Mouse (Mus musculus) megakaryocyte, embryonic 14.5 days (primary cell): ENCODE results near the gene Ntn4. TPM values are rescaled to one million over a fixed set of nuclear protein-coding genes. Genes with fewer than 3 reads are reported as not detected.

Source experiments
- H3K27me3 ChIP-seq: replicated peaks from 2 replicates; pipeline ENCODE3; 2012; ENCODE audit warnings: inconsistent platforms
- H3K36me3 ChIP-seq: replicated peaks from 2 replicates; pipeline ENCODE3; 2012; ENCODE audit warnings: low read length, inconsistent platforms, mixed read lengths
- H3K4me1 ChIP-seq: 2 replicates; pipeline ENCODE4 v1.6.1; 2012; ENCODE audit warnings: inconsistent platforms
- H3K4me3 ChIP-seq: replicated peaks from 2 replicates; pipeline ENCODE3; 2012; ENCODE audit warnings: moderate library complexity, mild to moderate bottlenecking, inconsistent platforms
- H3K9me3 ChIP-seq: 2 replicates; pipeline ENCODE4 v1.6.1; 2012; ENCODE audit warnings: inconsistent platforms
- FLI1 ChIP-seq: IDR thresholded peaks from 2 replicates; pipeline ENCODE4 v1.6.1; 2012; ENCODE audit warnings: low read length, inconsistent platforms, mixed read lengths
- GATA1 ChIP-seq: IDR thresholded peaks from 3 replicates; pipeline ENCODE4 v1.6.1; 2012; ENCODE audit warnings: mixed read lengths, low read length, inconsistent platforms, borderline replicate concordance
- polyA plus RNA-seq: library from polyadenylated mRNA; stranded (reverse); fragments of >175 nt; gene quantifications from 2 replicates; pipeline ENCODE4 v1.2.3, GENCODE M21; 2012; ENCODE audit warnings: low replicate concordance; ENCODE audit not compliant: insufficient read depth

Gene Ntn4
- polyA plus RNA-seq, 1 experiment = 0.22 TPM

DNA sequence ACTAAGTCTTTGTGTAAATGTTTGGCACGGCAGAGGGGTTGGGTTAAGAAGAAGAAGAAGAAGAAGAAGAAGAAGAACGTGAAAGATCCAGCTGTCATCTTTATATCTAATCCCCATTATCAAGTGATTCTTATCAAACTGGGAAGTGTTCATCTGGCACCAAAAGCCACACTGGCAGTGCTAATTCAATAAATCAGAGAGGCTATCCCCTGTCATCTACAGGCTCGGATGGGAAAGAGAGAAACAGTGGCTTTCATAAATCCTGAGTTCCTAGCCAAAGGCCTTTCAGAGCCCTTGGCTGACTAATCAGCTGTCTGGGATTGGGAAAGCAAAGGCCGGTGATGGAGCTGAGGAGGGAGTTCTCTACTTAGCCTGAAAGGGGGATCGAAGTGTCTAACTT lies 126.8 kb downstream of the Ntn4 start:
- peaks cover 9% of the 10 kb centered on the region for H3K27me3 ChIP-seq
- peaks cover 6% of the 10 kb centered on the region; the same call in 1 of the 2 replicates for H3K4me1 ChIP-seq
- H3K9me3 ChIP-seq = peaks cover 9% of the 10 kb centered on the region
- TF ChIP-seq GATA1 (no peak), FLI1 (no peak)
- H3K4me3 ChIP-seq = no peak overlapping the region
- H3K36me3 ChIP-seq = no peaks in the 10 kb centered on the region

DNA sequence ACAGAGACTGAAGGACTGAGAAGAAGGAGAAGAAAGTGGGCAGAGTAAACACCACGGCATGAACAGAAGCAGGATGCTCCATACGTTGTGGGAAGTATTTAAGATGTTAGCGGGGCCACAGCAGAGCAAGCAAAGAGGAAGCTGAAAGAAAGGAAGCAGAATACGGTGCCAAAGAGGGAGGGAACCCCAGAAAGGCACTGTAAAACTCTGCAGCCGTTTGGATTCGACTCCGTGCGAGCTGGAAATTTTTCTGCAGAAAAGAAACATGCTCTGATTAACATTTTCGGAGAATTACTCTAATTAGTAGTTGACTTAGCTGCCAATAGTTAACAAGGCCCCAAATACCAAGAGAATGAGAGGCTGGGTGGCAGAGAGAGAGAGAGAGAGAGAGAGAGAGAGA lies 127.7 kb downstream of the Ntn4 start:
- H3K27me3 ChIP-seq = peaks cover 13% of the 10 kb centered on the region
- H3K9me3 ChIP-seq = peaks cover 9% of the 10 kb centered on the region
- H3K4me1 ChIP-seq = peaks cover 6% of the 10 kb centered on the region; the same call in 1 of the 2 replicates
- no peaks in the 10 kb centered on the region for H3K36me3 ChIP-seq
- peak overlapping the region; percentile 38 for H3K4me3 ChIP-seq
- no peak for TF ChIP-seq GATA1
- TF ChIP-seq FLI1 = no peak

DNA sequence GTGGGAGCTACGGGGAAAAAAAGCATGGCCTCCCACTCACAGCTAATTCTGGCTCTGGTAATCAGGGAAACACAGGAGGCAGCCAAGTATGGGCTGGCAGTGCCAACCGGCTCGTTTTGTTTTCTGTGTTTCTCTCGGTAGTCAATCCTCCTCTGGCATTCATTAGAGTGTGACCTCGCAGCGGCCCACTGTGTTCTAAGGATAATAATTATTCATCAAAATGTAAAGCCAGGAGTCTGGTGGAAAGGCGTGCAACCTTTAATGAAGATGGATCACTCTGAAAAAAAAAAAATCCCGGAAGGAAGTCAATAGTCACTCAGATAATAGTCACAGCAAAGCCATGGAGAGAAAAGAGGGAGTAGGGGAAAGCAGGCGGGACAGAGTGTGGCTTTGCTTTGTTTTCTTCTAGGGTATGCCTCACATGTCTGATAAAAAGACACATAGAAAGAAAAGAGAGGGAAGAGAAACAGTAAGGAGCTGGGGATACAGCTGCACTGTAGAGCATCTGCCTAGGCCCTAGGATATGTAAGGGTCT lies 131.5 kb downstream of the Ntn4 start:
- peaks cover 9% of the 10 kb centered on the region for H3K9me3 ChIP-seq
- no peak for TF ChIP-seq FLI1
- TF ChIP-seq GATA1 = no peak

DNA sequence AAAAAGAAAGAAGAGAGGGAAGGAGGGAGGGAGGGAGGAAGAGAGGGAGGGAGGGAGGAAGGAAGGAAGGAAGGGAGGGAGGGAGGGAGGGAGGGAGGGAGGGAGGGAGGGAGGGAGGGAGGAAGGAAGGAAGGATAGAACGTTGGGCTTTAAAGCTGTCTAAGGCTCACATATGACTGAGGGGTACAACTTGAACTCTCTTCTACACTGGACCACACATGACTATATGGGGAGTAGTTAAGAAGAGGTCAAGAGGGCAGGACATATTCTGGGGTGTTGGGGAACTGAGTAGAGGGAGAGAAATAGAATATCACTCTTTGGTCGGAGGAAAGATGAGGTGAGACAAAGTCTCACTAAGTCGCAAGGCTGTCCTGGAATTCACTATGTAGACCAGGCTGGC lies 132.0 kb downstream of the Ntn4 start:
- no peak for TF ChIP-seq FLI1
- no peak for TF ChIP-seq GATA1
- H3K27me3 ChIP-seq = peaks cover 12% of the 10 kb centered on the region
- H3K36me3 ChIP-seq = no peaks in the 10 kb centered on the region
- peaks cover 12% of the 10 kb centered on the region; the same call in 1 of the 2 replicates for H3K4me1 ChIP-seq
- H3K9me3 ChIP-seq = peaks cover 9% of the 10 kb centered on the region
- no peak overlapping the region for H3K4me3 ChIP-seq

More for the DNA sequence above, 131.5 kb downstream of the Ntn4 start:
- peaks cover 8% of the 10 kb centered on the region; the same call in 1 of the 2 replicates for H3K4me1 ChIP-seq
- no peaks in the 10 kb centered on the region for H3K36me3 ChIP-seq
- peaks cover 12% of the 10 kb centered on the region for H3K27me3 ChIP-seq
- no peak overlapping the region for H3K4me3 ChIP-seq

DNA sequence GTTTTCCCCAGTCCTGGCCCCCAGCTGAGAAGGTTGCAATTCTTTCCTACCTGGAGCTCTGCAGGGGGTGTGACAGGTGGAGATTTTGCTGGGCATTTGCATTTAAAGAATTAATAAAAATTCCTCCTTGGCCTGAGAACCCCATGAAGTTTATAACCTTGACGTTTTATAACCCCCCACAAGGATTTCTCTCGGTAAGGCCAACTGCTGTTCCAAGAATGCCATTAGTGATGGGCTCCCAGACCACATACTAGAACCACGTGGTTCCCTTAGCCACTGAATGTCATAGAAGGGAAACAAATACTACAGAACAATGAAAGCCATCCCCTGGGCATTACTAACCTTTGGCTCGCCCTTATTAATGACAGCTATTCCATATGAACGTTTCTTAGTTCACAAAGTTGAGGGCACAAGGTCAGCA lies 136.3 kb downstream of the Ntn4 start:
- no peak overlapping the region for H3K4me3 ChIP-seq
- no peaks in the 10 kb centered on the region for H3K9me3 ChIP-seq
- no peaks in the 10 kb centered on the region for H3K36me3 ChIP-seq
- H3K4me1 ChIP-seq = peaks cover 6% of the 10 kb centered on the region; the same call in 1 of the 2 replicates
- H3K27me3 ChIP-seq = peaks cover 12% of the 10 kb centered on the region
- TF ChIP-seq GATA1 (no peak), FLI1 (no peak)

DNA sequence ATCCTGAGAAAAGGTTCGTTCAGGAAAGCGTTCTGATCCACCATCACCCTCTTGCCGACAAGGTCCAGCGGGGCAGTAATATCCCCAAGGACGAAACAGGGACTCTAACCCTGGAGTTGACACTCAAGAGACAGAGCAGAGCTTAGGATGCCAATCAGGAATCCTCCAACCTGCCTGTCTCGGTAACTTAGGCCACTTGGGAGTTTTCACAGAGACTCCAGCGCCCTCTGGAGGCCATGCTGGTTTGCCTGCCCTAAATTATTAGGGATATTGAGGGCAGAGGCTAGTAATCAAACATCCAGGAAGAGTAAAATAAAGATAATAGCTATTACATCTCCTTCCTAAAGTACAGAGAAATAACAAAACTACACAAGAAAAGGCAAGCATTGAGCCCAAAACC lies 136.9 kb downstream of the Ntn4 start:
- no peaks in the 10 kb centered on the region for H3K9me3 ChIP-seq
- peaks cover 12% of the 10 kb centered on the region for H3K27me3 ChIP-seq
- no peaks in the 10 kb centered on the region for H3K36me3 ChIP-seq
- no peak for TF ChIP-seq GATA1
- no peak for TF ChIP-seq FLI1
- H3K4me1 ChIP-seq = peaks cover 6% of the 10 kb centered on the region; the same call in 1 of the 2 replicates
- no peak overlapping the region for H3K4me3 ChIP-seq

DNA sequence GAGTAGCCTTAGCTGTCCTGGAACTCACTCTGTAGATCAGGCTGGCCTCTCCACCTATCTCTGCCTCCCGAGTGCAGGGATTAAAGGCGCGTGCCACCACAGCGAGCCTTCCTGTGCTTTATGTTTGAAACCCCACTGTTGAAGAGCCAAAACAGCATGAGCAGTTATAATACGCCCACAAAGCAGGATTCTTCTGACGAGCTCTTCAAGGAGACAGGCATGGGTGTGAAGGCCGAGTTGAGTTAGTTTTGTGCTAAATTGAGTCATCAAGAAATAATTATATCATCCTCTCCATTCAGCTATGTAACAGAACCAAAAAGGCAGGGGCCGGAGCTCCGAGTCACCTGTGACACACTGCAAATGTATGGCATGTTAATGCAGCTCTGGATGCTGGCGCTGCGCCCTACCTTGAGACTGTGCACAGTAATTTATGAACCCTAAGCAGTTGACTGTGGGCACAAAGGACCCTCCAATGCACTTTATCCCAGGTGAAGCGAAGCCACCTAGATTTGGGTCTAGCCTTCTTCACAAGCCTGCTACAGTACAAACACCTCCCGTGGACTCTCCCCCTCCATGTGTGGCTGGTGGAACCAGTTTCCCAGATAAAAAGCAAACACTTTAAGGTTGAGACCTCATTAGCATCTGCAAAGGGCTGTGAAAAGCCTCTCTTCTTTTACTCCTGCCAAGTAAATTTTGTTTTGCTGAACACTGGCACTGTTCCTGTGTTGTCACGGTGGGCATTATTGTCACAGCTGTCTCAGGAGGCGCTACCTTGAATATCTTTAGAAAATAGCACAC lies 142.9 kb downstream of the Ntn4 start:
- Histone ChIP-seq H3K9me3 (no peaks in the 10 kb centered on the region), H3K4me3 (no peak overlapping the region), H3K27me3 (peaks cover 2% of the 10 kb centered on the region), H3K36me3 (no peaks in the 10 kb centered on the region), H3K4me1 (no peaks in the 10 kb centered on the region)
- no peak for TF ChIP-seq FLI1

Other genes starting within 250 kb of the Ntn4 start
- 63.1 and 78.0 TPM in 2 replicates for gene Lta4h, start 187.3 kb upstream of the Ntn4 start, polyA plus RNA-seq
- 0.11 TPM in 1 of 2 replicates, not detected in the other for gene Hal, start 151.9 kb upstream of the Ntn4 start, polyA plus RNA-seq
- gene Amdhd1, start 100.6 kb upstream of the Ntn4 start, polyA plus RNA-seq = not detected in 2 replicates
- gene Ccdc38, start 100.0 kb upstream of the Ntn4 start, polyA plus RNA-seq = not detected in 2 replicates
- gene Snrpf, start 51.0 kb upstream of the Ntn4 start, polyA plus RNA-seq = 12.8 and 75.4 TPM in 2 replicates
- gene Usp44, start 190.9 kb downstream of the Ntn4 start, polyA plus RNA-seq = not detected in 2 replicates